Mouse (Mus musculus) ES-E14 (cell line): ENCODE results near the gene Tnpo2.

Source experiments
- CHD2 ChIP-seq: IDR thresholded peaks from 2 replicates; pipeline ENCODE4 v1.6.1; 2014; ENCODE audit warnings: mild to moderate bottlenecking, low read depth, low read length, inconsistent platforms
- HCFC1 ChIP-seq: IDR thresholded peaks from 2 replicates; pipeline ENCODE4 v1.6.1; 2012; ENCODE audit warnings: low read length, inconsistent platforms, borderline replicate concordance; ENCODE audit not compliant: insufficient read depth
- MAFK ChIP-seq: IDR thresholded peaks from 2 replicates; pipeline ENCODE4 v1.6.1; 2014; ENCODE audit warnings: mild to moderate bottlenecking, low read depth, low read length, inconsistent platforms; ENCODE audit not compliant: insufficient read depth
- ZC3H11A ChIP-seq: IDR thresholded peaks from 2 replicates; pipeline ENCODE4 v1.6.1; 2012; ENCODE audit warnings: low read depth, mild to moderate bottlenecking, inconsistent platforms, low read length, borderline replicate concordance
- ZNF384 ChIP-seq: IDR thresholded peaks from 2 replicates; pipeline ENCODE4 v1.6.1; 2012; ENCODE audit warnings: low read depth, low read length, inconsistent platforms

GRCm38 (mm10) chr8:85029271-85029670 lies 7.4 kb upstream of the Tnpo2 start:
- no peak for TF ChIP-seq HCFC1
- no peak for TF ChIP-seq MAFK
- no peak for TF ChIP-seq CHD2
- no peak for TF ChIP-seq ZC3H11A
- TF ChIP-seq ZNF384 = no peak
